Mouse (Mus musculus): ENCODE results near the gene Actr1a. TPM values are rescaled to one million over a fixed set of nuclear protein-coding genes. Genes with fewer than 3 reads are reported as not detected.

The Actr1a gene
- polyA plus RNA-seq, 1 experiment from 2014 or later: 152 TPM

- Histone ChIP-seq H3K4me3 (no peak overlapping the region), H3K4me2 (replicated peaks) (no peak overlapping the region), H3K9ac (no peak overlapping the region), H3K9me3 (no peaks in the 10 kb centered on the region), H3K27ac (no peak overlapping the region), H3K36me3 (no peaks in the 10 kb centered on the region), H3K4me1 (no peaks in the 10 kb centered on the region), H3K27me3 (no peaks in the 10 kb centered on the region)
- ATAC-seq (ENCODE audit: low FRiP score, low read depth): no peak
- WGBS: 81% methylated on average over 23 of the region's 23 CpGs
Measured at GRCm38 (mm10) chr19:46367798-46368590, 27.6 kb downstream of the Actr1a start.

GRCm38 (mm10) chr19:46363294-46364009 lies 32.1 kb downstream of the Actr1a start:
- Histone ChIP-seq H3K4me2 (replicated peaks) (no peak overlapping the region), H3K4me3 (no peak overlapping the region), H3K36me3 (no peaks in the 10 kb centered on the region), H3K9me3 (no peaks in the 10 kb centered on the region), H3K27ac (no peak overlapping the region), H3K9ac (no peak overlapping the region), H3K27me3 (peaks cover 8% of the 10 kb centered on the region), H3K4me1 (no peaks in the 10 kb centered on the region)
- WGBS: 75% methylated on average over 11 of the region's 11 CpGs
- no peak for ATAC-seq (ENCODE audit: low FRiP score, low read depth)

DNA sequence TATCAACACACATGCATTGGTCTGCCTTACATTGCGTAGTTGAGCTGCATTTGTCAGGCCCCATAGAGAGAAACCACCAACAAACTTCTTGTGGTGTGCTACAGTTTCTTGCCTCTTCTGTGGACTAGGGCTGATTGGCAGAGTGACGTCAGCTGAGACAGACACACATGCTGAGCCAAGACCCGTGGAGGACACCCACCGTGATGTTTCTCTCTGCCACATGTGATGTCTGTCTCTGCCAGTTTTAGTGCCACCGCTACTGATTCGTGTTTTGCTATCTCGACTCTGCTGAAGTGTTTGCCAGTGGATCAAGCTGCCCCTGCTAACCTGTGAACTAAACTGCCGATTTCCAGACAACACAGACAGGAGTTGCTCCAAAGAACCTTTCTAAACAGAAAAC lies 33.4 kb downstream of the Actr1a start:
- Histone ChIP-seq H3K27me3 (peaks cover 22% of the 10 kb centered on the region), H3K4me3 (no peak overlapping the region), H3K9ac (no peak overlapping the region), H3K27ac (no peak overlapping the region), H3K4me1 (peaks cover 5% of the 10 kb centered on the region), H3K4me2 (replicated peaks) (no peak overlapping the region), H3K36me3 (no peaks in the 10 kb centered on the region), H3K9me3 (no peaks in the 10 kb centered on the region)
- WGBS: 85% methylated on average over 8 of the region's 8 CpGs
- no peak for ATAC-seq (ENCODE audit: low FRiP score, low read depth)

DNA sequence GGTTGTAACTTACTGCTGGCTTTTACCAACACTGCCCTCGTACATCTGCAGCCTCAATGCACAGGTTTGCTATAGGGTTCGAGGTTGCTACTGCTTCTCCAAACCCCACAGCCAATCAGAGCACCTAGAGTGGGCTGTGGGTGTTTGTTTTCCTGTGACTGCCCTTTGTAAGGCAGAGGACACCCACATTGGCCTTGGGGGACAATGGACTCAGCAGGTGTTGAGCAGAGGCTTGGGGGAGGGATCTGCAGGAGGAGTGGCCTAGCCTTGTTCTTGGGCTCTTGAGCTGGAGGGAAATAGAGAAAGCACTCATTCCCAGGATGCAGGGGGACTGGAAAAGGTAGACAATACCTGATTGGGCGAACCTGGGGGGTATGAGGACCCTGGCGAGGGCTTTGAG lies 37.2 kb downstream of the Actr1a start:
- Histone ChIP-seq H3K27ac (no peak overlapping the region), H3K4me2 (replicated peaks) (no peak overlapping the region), H3K9me3 (no peaks in the 10 kb centered on the region), H3K27me3 (peaks cover 29% of the 10 kb centered on the region), H3K9ac (no peak overlapping the region), H3K4me3 (no peak overlapping the region), H3K36me3 (no peaks in the 10 kb centered on the region), H3K4me1 (peaks cover 9% of the 10 kb centered on the region)
- WGBS: 69% methylated on average over 4 of the region's 4 CpGs
- ATAC-seq (ENCODE audit: low FRiP score, low read depth): no peak

- Histone ChIP-seq H3K4me3 (peak overlapping the region; percentile 53), H3K9ac (peak overlapping the region; percentile 66), H3K36me3 (no peaks in the 10 kb centered on the region), H3K4me2 (replicated peaks) (peak overlapping the region; percentile 80), H3K4me1 (peaks cover 9% of the 10 kb centered on the region), H3K27ac (no peak overlapping the region), H3K9me3 (no peaks in the 10 kb centered on the region), H3K27me3 (peaks cover 29% of the 10 kb centered on the region)
- 19% methylated on average over 25 of the region's 25 CpGs for WGBS
- ATAC-seq (ENCODE audit: low FRiP score, low read depth): no peak
Measured at GRCm38 (mm10) chr19:46357344-46358280, 37.9 kb downstream of the Actr1a start.

DNA sequence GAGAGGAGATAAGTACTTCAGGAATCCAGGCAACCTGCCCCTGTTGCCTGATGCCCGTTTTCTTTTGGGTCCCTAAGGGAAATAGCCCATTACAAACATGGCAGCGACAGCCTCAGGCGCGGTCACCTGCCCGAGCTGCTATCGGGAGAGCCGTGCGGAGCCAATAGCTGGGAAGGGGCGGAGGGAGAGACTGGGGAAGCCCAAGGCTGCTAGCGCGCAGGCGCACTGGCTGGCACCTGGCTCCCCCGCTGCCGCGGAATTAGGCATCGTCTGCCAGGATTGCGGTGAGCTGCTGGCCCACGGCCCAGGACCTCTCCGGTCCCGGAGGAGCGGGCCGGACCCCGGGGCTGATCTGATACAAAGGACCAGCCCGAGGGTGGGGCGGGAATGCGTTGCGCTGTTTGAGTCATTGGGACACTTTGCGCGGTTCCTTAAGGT lies 38.8 kb downstream of the Actr1a start:
- peak; percentile 73 for ATAC-seq (ENCODE audit: low FRiP score, low read depth)

GRCm38 (mm10) chr19:46350168-46350932 lies 45.2 kb downstream of the Actr1a start, which contains the start of gene 2310034G01Rik:
Gene 2310034G01Rik (minus strand): TSS chr19:46350302.
- ATAC-seq (ENCODE audit: low FRiP score, low read depth): no peak
- 48% methylated on average over 10 of the region's 10 CpGs for WGBS
- Histone ChIP-seq H3K4me2 (replicated peaks) (peak within 1 kb of the TSS; percentile 78), H3K9ac (peak within 1 kb of the TSS; percentile 80), H3K27me3 (0 out of 2 replicates have a peak, but pooled peaks cover 7% of the 10 kb centered on the region), H3K27ac (peak within 1 kb of the TSS; percentile 66), H3K9me3 (no peaks in the 10 kb centered on the region), H3K4me3 (peak within 1 kb of the TSS; percentile 74), H3K36me3 (no peaks in the 10 kb centered on the region), H3K4me1 (peaks cover 15% of the 10 kb centered on the region)

More for the DNA sequence above, 38.8 kb downstream of the Actr1a start:
- Histone ChIP-seq H3K36me3 (no peaks in the 10 kb centered on the region), H3K4me1 (peaks cover 9% of the 10 kb centered on the region), H3K4me2 (replicated peaks) (peak overlapping the region; percentile 80), H3K4me3 (peak overlapping the region; percentile 53), H3K27ac (no peak overlapping the region), H3K27me3 (peaks cover 29% of the 10 kb centered on the region), H3K9ac (peak overlapping the region; percentile 66), H3K9me3 (no peaks in the 10 kb centered on the region)
- WGBS: 0% methylated on average over 29 of the region's 29 CpGs

- no peak overlapping the region; the same call in 1 of the 2 replicates for H3K27ac ChIP-seq
- WGBS: 31% methylated on average over 6 of the region's 6 CpGs
- ATAC-seq (ENCODE audit: low FRiP score, low read depth): peak; percentile 22
Measured at GRCm38 (mm10) chr19:46349550-46349949, 46.0 kb downstream of the Actr1a start.

DNA sequence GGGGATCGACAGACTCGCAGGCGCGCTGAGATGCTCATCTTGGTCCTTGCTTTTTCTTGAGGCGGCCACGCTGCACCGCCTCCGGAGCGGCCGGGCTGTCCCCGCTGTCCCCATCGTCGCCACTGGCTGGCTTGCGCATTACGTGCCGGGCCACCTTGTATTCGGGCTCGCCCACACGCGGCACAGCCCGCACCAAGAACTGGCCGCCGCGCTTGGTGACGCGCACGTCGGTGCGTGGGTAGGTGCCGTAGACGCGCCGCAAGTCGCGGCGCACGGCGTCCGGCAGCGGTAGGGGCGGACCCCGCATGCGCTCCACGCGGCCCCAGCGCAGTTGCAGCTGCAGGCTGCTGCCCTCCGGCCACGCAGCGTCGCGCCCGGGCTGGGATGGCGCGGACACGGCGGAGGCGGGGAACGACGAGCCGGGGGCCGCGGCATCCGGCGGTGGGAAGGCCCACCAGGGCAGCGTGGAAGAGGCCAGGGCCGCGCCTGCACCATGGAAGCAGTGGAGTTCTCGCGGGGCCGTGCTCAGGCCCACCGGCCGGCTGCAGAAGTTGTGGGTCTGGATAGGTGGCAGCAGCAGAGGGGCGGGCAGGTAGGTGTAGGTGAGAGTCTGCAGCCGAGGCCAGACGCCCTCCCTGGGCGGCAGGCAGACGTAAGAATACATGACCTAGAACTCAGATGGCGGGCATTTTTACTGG lies 46.6 kb downstream of the Actr1a start:
- WGBS: under 1% methylated on average over 78 of the region's 78 CpGs

More at GRCm38 (mm10) chr19:46349550-46349949, 46.0 kb downstream of the Actr1a start:
- Histone ChIP-seq H3K9me3 (no peaks in the 10 kb centered on the region), H3K4me3 (peak overlapping the region; percentile 74), H3K4me1 (peaks cover 15% of the 10 kb centered on the region), H3K4me2 (replicated peaks) (peak overlapping the region; percentile 78), H3K27me3 (peaks cover 7% of the 10 kb centered on the region; the same call in 1 of the 2 replicates), H3K9ac (peak overlapping the region; percentile 80), H3K36me3 (no peaks in the 10 kb centered on the region)

DNA sequence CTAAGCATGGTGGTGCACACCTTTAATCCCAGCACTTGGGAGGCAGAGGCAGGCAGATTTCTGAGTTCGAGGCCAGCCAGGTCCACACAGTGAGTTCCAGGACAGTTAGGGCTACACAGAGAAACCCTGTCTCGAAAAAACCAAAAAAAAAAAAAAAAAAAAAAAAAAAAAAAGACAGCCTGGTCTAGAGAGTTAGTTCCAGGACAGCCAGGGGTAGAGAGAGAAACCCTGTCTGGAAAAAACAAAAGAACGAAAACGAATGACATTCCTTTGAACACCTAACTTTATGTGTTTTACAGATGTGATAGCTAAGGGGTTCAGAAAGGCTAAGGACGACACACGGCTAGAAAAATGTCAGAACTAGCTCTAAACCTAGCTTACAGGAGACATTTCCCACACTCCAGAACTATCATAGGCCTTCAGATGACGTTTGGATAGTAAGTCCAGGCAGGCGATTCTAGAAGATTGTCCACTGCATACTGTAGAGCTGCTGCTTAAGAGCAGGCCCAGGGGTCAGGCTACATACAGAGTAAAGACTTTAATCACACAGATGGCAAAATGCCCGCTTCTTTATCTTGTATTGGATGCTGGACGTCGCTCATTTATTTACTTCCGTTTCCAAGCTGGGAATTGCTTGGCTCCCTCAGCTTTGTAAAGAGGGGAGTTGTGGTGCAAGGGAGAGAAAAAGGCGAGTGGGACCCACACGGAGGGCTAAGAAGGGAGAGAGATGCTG lies 47.4 kb downstream of the Actr1a start:
- Histone ChIP-seq H3K9ac (peak overlapping the region; percentile 80), H3K4me1 (peaks cover 15% of the 10 kb centered on the region), H3K4me2 (replicated peaks) (peak overlapping the region; percentile 78), H3K27ac (peak overlapping the region; percentile 66; the same call in 1 of the 2 replicates), H3K9me3 (no peaks in the 10 kb centered on the region), H3K4me3 (peak overlapping the region; percentile 74), H3K27me3 (peaks cover 7% of the 10 kb centered on the region; the same call in 1 of the 2 replicates), H3K36me3 (no peaks in the 10 kb centered on the region)
- no peak for ATAC-seq (ENCODE audit: low FRiP score, low read depth)
- WGBS: 26% methylated on average over 14 of the region's 14 CpGs

More for the DNA sequence above, 46.6 kb downstream of the Actr1a start:
- peak; percentile 87 for ATAC-seq (ENCODE audit: low FRiP score, low read depth)
- Histone ChIP-seq H3K36me3 (no peaks in the 10 kb centered on the region), H3K27ac (peak overlapping the region; percentile 66), H3K27me3 (peaks cover 7% of the 10 kb centered on the region; the same call in 1 of the 2 replicates), H3K4me2 (replicated peaks) (peak overlapping the region; percentile 78), H3K9ac (peak overlapping the region; percentile 80), H3K9me3 (no peaks in the 10 kb centered on the region), H3K4me3 (peak overlapping the region; percentile 74), H3K4me1 (peaks cover 15% of the 10 kb centered on the region)
